Mouse (Mus musculus) kidney, embryonic 14.5 days (tissue): ENCODE results near the gene Nup188. TPM values are rescaled to one million over a fixed set of nuclear protein-coding genes. Genes with fewer than 3 reads are reported as not detected.

ENCODE experiments used
- ATAC-seq: fragments of 200-750 bp; cut with Nextera tagmentation; 2 replicates; pipeline ENCODE4 v1.8.0; 2017; ENCODE audit warnings: moderate number of reproducible peaks, mild to moderate bottlenecking, moderate TSS enrichment, moderate library complexity; ENCODE audit not compliant: low FRiP score, low TSS enrichment
- H3K27ac ChIP-seq: fragments of 300-500 bp; sonication (generic); 2 replicates; pipeline ENCODE4 v1.5.1; 2014; ENCODE audit warnings: low read depth, mild to moderate bottlenecking, low read length, moderate library complexity, mixed read lengths
- H3K27me3 ChIP-seq: fragments of 300-500 bp; sonication (generic); 2 replicates; pipeline ENCODE4 v1.6.1; 2014; ENCODE audit warnings: mild to moderate bottlenecking, low read length; ENCODE audit not compliant: control insufficient read depth, insufficient read depth
- H3K36me3 ChIP-seq: fragments of 300-500 bp; sonication (generic); 2 replicates; pipeline ENCODE4 v1.6.1; 2014; ENCODE audit warnings: low read length, mixed read lengths; ENCODE audit not compliant: control insufficient read depth, insufficient read depth
- H3K4me1 ChIP-seq: fragments of 300-500 bp; sonication (generic); 2 replicates; pipeline ENCODE4 v1.6.1; 2014; ENCODE audit warnings: low read length, mixed read lengths; ENCODE audit not compliant: control insufficient read depth, insufficient read depth
- H3K4me2 ChIP-seq: fragments of 300-500 bp; sonication (generic); replicated peaks from 2 replicates; pipeline ENCODE4 v1.6.1; 2014; ENCODE audit warnings: low read depth, mild to moderate bottlenecking, low read length
- H3K4me3 ChIP-seq: fragments of 300-500 bp; sonication (generic); 2 replicates; pipeline ENCODE4 v1.5.1; 2014; ENCODE audit warnings: mild to moderate bottlenecking, low read length
- H3K9ac ChIP-seq: fragments of 300-500 bp; sonication (generic); 2 replicates; pipeline ENCODE4 v1.6.1; 2014; ENCODE audit warnings: low read depth, mild to moderate bottlenecking, low read length, moderate library complexity
- H3K9me3 ChIP-seq: fragments of 300-500 bp; sonication (generic); 2 replicates; pipeline ENCODE4 v1.6.1; 2016; ENCODE audit warnings: low read length; ENCODE audit not compliant: control insufficient read depth
- WGBS: fragments of 180-500 bp; shearing (Covaris S2); extraction: QIAGEN DNeasy Blood & Tissue Kit; methylation state at CpG from one replicate; pipeline ENCODE4 v1.1.7; 2014; 5-methylcytosine and 5-hydroxymethylcytosine counted together
- polyA plus RNA-seq: library from polyadenylated mRNA; unstranded; fragments of >200 nt; fragmentation: Nextera tagmentation; extraction: Ambion mirVana; gene quantifications from 2 replicates; pipeline ENCODE4 v1.2.1, GENCODE M21; 2014

The Nup188 gene
- polyA plus RNA-seq, 1 experiment from 2014 or later, result 54.4 TPM

DNA sequence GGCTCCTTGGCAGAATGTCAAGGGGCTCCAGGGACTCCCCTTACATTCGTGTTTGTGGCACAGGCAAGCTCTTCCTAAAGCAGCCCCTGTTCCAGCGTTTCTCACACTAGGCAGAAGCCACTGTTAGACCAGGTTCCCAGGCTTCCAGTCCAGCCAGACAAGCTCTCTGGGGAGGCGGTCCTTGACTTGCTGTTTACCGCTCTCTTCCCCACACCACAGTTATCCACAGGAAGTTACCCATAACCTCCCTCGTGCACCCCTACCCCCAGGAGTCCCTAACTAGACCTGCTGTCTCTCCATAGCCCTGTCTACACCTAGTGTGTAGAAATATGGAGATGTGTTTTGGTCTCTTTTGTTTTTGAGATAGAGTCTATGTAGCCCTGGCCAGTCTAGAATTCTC lies 32.4 kb upstream of the Nup188 start:
- Histone ChIP-seq H3K9me3 (no peaks in the 10 kb centered on the region), H3K9ac (no peak overlapping the region), H3K4me1 (0 out of 2 replicates have a peak, but pooled peaks cover 5% of the 10 kb centered on the region), H3K27me3 (no peaks in the 10 kb centered on the region), H3K27ac (no peak overlapping the region), H3K4me2 (no peak overlapping the region), H3K4me3 (no peak overlapping the region), H3K36me3 (peaks cover 61% of the 10 kb centered on the region)
- 79% methylated on average over 5 of the region's 5 CpGs for WGBS
- no peak for ATAC-seq

GRCm38 (mm10) chr2:30255631-30256395 lies 30.4 kb upstream of the Nup188 start:
- no peak overlapping the region for H3K4me2 ChIP-seq
- 97% methylated on average over 42 of the region's 42 CpGs for WGBS
- peaks cover 57% of the 10 kb centered on the region for H3K36me3 ChIP-seq

DNA sequence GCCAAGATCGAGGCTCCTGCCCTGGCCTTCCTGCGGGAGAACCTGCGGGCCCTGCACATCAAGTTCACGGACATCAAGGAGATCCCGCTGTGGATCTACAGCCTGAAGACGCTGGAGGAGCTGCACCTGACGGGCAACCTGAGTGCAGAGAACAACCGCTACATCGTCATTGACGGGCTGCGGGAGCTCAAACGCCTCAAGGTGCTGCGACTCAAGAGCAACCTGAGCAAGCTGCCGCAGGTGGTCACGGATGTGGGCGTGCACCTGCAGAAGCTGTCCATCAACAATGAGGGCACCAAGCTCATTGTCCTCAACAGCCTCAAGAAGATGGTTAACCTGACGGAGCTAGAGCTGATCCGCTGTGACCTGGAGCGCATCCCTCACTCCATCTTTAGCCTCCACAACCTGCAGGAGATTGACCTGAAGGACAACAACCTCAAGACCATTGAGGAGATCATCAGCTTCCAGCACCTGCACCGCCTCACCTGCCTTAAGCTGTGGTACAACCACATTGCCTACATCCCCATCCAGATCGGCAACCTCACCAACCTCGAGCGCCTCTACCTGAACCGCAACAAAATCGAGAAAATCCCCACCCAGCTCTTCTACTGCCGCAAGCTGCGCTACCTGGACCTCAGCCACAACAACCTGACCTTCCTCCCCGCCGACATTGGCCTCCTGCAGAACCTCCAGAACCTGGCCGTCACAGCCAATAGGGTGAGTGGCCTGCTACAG lies 29.4 kb upstream of the Nup188 start:
- 97% methylated on average over 30 of the region's 30 CpGs for WGBS
- no peak overlapping the region for H3K4me3 ChIP-seq
- no peak for ATAC-seq
- peaks cover 58% of the 10 kb centered on the region for H3K36me3 ChIP-seq
- H3K9ac ChIP-seq, result no peak overlapping the region
- no peak overlapping the region for H3K4me2 ChIP-seq
- H3K27ac ChIP-seq, result no peak overlapping the region
- 0 out of 2 replicates have a peak, but pooled peaks cover 3% of the 10 kb centered on the region for H3K4me1 ChIP-seq
- H3K9me3 ChIP-seq, result no peaks in the 10 kb centered on the region
- no peaks in the 10 kb centered on the region for H3K27me3 ChIP-seq

More at GRCm38 (mm10) chr2:30255631-30256395, 30.4 kb upstream of the Nup188 start:
- no peak overlapping the region for H3K27ac ChIP-seq
- H3K27me3 ChIP-seq, result no peaks in the 10 kb centered on the region
- H3K4me1 ChIP-seq, result 0 out of 2 replicates have a peak, but pooled peaks cover 5% of the 10 kb centered on the region
- H3K9me3 ChIP-seq, result no peaks in the 10 kb centered on the region
- no peak for ATAC-seq
- no peak overlapping the region for H3K9ac ChIP-seq
- H3K4me3 ChIP-seq, result no peak overlapping the region

GRCm38 (mm10) chr2:30257699-30258460 lies 28.3 kb upstream of the Nup188 start:
- Histone ChIP-seq H3K4me1 (no peaks in the 10 kb centered on the region), H3K36me3 (peaks cover 67% of the 10 kb centered on the region), H3K27me3 (no peaks in the 10 kb centered on the region), H3K9me3 (no peaks in the 10 kb centered on the region), H3K27ac (no peak overlapping the region), H3K9ac (no peak overlapping the region), H3K4me2 (no peak overlapping the region), H3K4me3 (no peak overlapping the region)
- 83% methylated on average over 7 of the region's 7 CpGs for WGBS
- ATAC-seq, result no peak

GRCm38 (mm10) chr2:30258600-30258999 lies 27.6 kb upstream of the Nup188 start:
- Histone ChIP-seq H3K9ac (no peak overlapping the region), H3K27ac (no peak overlapping the region), H3K27me3 (no peaks in the 10 kb centered on the region), H3K36me3 (peaks cover 71% of the 10 kb centered on the region), H3K4me2 (no peak overlapping the region), H3K9me3 (no peaks in the 10 kb centered on the region), H3K4me1 (no peaks in the 10 kb centered on the region), H3K4me3 (no peak overlapping the region)
- 70% methylated on average over 4 of the region's 4 CpGs for WGBS
- 0 out of 2 replicates have a peak, but pooled peaks have one; percentile 24 for ATAC-seq

DNA sequence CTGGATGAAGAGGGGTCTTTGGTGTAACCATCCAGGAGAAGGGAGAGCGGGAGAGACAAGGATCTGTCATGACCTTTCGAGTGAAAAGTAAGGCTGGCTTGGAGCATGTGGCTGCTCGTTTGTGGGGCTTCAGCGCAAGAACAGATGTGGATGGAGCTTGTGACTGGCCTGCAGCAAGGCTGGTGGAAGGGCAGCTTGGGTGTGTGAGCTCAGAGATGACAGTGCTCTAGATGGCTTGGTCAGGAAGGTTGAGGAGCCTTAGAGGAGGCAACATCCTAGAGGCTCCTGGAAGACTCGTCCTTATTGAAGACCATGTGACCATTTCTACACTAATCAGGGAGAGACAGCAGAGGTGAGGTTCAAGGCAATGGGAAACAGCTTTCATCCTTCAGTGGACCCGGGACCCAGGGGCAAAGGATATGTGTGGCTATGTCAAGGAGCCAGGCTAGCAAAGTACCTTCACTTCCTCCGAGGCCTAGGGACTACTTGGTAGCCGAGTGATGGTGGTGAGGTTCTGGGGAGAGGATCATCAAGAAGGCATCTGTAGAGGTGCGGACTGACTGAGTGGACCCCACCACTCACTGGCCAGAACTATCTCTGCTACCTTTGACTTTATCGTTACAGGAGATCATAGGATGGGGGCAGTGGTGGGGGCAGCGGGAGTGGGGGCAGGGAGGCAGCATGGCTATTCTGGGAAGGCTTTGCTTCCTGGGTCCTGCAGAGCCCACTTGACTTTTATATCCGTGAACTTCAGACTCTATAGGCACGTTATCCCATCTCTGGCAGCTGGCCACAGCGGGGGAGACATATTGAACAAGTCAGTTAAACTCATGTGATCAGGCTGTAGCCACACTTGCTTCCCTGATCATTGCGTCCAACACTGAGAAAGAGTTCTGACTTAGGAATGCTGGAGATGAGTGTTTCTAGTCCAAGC lies 26.8 kb upstream of the Nup188 start:
- H3K27ac ChIP-seq, result no peak overlapping the region
- ATAC-seq, result no peak
- WGBS, result 88% methylated on average over 15 of the region's 15 CpGs

DNA sequence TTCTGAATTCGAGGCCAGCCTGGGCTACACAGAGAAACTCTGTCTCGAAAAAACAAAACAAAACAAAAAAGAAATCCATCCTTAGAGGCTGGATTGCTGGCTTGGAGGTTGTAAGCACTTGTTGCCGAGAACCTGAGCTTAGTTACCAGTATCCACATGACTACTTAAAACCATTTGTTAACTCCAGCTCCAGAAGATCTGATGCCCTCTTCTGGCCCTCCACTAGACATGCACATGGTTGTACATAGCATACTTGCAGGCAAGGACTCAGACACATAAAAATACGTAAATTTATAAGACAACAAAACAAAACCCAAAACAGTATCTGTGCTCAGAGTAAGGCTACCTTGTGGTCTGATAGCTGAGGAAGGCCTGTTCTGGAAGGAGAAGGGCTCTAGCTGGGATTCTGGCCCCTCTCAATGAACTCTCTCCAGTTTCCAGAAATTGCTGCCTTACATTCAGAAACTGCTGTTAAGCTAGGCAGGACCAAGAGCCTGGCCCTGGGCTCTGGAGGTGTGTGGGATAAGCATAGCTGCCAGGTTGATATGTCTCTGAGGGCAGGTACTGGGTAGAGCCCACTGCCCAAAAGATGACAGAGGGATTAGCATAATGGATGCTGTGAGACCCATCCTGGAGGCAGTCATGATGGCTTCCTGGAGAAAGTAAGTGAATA lies 25.0 kb upstream of the Nup188 start:
- no peak overlapping the region for H3K4me3 ChIP-seq
- H3K36me3 ChIP-seq, result peaks cover 73% of the 10 kb centered on the region
- no peaks in the 10 kb centered on the region for H3K27me3 ChIP-seq
- no peak overlapping the region for H3K4me2 ChIP-seq
- H3K4me1 ChIP-seq, result peaks cover 19% of the 10 kb centered on the region
- no peaks in the 10 kb centered on the region for H3K9me3 ChIP-seq
- H3K9ac ChIP-seq, result no peak overlapping the region
- 89% methylated on average over 4 of the region's 4 CpGs for WGBS
- no peak for ATAC-seq
- H3K27ac ChIP-seq, result no peak overlapping the region

More for the DNA sequence above, 26.8 kb upstream of the Nup188 start:
- no peaks in the 10 kb centered on the region for H3K9me3 ChIP-seq
- peaks cover 3% of the 10 kb centered on the region; the same call in 1 of the 2 replicates for H3K4me1 ChIP-seq
- H3K27me3 ChIP-seq, result no peaks in the 10 kb centered on the region
- H3K4me2 ChIP-seq, result no peak overlapping the region
- peaks cover 79% of the 10 kb centered on the region for H3K36me3 ChIP-seq
- H3K9ac ChIP-seq, result no peak overlapping the region
- no peak overlapping the region for H3K4me3 ChIP-seq
